Mouse (Mus musculus) gastrocnemius, postnatal 10 days (tissue): ENCODE results near the gene Ccl2. TPM values are rescaled to one million over a fixed set of nuclear protein-coding genes. Genes with fewer than 3 reads are reported as not detected.

Experiments
- total RNA-seq, 2 experiments: library from RNA; stranded (reverse); gene quantifications; 2 replicates each; pipeline ENCODE4 v1.2.3; 2021

Ccl2 gene
- total RNA-seq, 2 experiments from 2014 or later, result 0.92 to 2.0 TPM

Other genes with a start within 250 kb of the Ccl2 start
- gene 5530401A14Rik, start 174.9 kb upstream of the Ccl2 start, total RNA-seq, result under 1 TPM in 1 of 2 experiments, not detected in 1; 0.19 TPM
- under 1 TPM; 0.21 to 0.23 TPM for gene Asic2, start 67.1 kb upstream of the Ccl2 start, total RNA-seq
- gene Gm17268, start 3.0 kb downstream of the Ccl2 start, total RNA-seq, result not detected
- 1 to 10 TPM in 1 of 2 experiments, under 1 TPM in 1; 0.94 to 1.2 TPM for gene Ccl7, start 10.1 kb downstream of the Ccl2 start, total RNA-seq
- 10 to 100 TPM; 12.2 to 13.3 TPM for gene Ccl11, start 22.3 kb downstream of the Ccl2 start, total RNA-seq
- gene Ccl12, start 66.3 kb downstream of the Ccl2 start, total RNA-seq, result 1 to 10 TPM in 1 of 2 experiments, under 1 TPM in 1; 0.90 to 1.6 TPM
- gene Ccl8, start 79.6 kb downstream of the Ccl2 start, total RNA-seq, result under 1 TPM; 0.70 to 0.77 TPM